Mouse (Mus musculus): ENCODE measurements around the gene Cwf19l1.
A peak's percentile ranks its signal among the peaks of the same experiment; 100 is the strongest.

Gene Cwf19l1

GRCm38 (mm10) chr19:44110356-44110755, 25.3 kb downstream of the Cwf19l1 start:
- DNase-seq: peak; percentile 91

GRCm38 (mm10) chr19:44108996-44109395, 26.7 kb downstream of the Cwf19l1 start:
- peak; percentile 85 for DNase-seq

GRCm38 (mm10) chr19:44107661-44108521, 27.8 kb downstream of the Cwf19l1 start:
- DNase-seq: no peak

- peak; percentile 97 for DNase-seq
These were observed 28.6 kb downstream of the Cwf19l1 start, which contains the start of gene Chuk for GRCm38 (mm10) chr19:44106831-44107660. Gene Chuk (minus strand): TSS chr19:44107480.

GRCm38 (mm10) chr19:44104393-44104792, 31.3 kb downstream of the Cwf19l1 start:
- DNase-seq: no peak

- no peak for DNase-seq
These were observed 32.7 kb downstream of the Cwf19l1 start for GRCm38 (mm10) chr19:44103001-44103400.

GRCm38 (mm10) chr19:44100840-44101239, 34.8 kb downstream of the Cwf19l1 start:
- DNase-seq: no peak

GRCm38 (mm10) chr19:44086278-44086677, 49.4 kb downstream of the Cwf19l1 start:
- DNase-seq: no peak

- DNase-seq: no peak
These were observed 54.8 kb downstream of the Cwf19l1 start for GRCm38 (mm10) chr19:44080920-44081319.

GRCm38 (mm10) chr19:44080023-44080422, 55.7 kb downstream of the Cwf19l1 start:
- no peak for DNase-seq

GRCm38 (mm10) chr19:44077024-44077423, 58.7 kb downstream of the Cwf19l1 start:
- no peak for DNase-seq

- DNase-seq: no peak
These were observed 59.2 kb downstream of the Cwf19l1 start for GRCm38 (mm10) chr19:44076457-44076856.

- DNase-seq: no peak
These were observed 60.7 kb downstream of the Cwf19l1 start for GRCm38 (mm10) chr19:44074986-44075385.

- no peak for DNase-seq
These were observed 64.5 kb downstream of the Cwf19l1 start for GRCm38 (mm10) chr19:44071166-44071565.

GRCm38 (mm10) chr19:44069914-44070232, 65.8 kb downstream of the Cwf19l1 start:
- DNase-seq: no peak

GRCm38 (mm10) chr19:44069121-44069913, 66.4 kb downstream of the Cwf19l1 start, which contains the start of gene Erlin1:
Gene Erlin1 (minus strand): TSS chr19:44069785.
- DNase-seq: peak; percentile 88

GRCm38 (mm10) chr19:44068232-44068631, 67.4 kb downstream of the Cwf19l1 start:
- DNase-seq: no peak

GRCm38 (mm10) chr19:44067323-44068049, 68.2 kb downstream of the Cwf19l1 start:
- peak; percentile 72 for DNase-seq

- peak; percentile 33 for DNase-seq
These were observed 70.9 kb downstream of the Cwf19l1 start for GRCm38 (mm10) chr19:44064734-44065133.

GRCm38 (mm10) chr19:44063773-44064172, 71.9 kb downstream of the Cwf19l1 start:
- peak; percentile 83 for DNase-seq

GRCm38 (mm10) chr19:44060226-44060625, 75.5 kb downstream of the Cwf19l1 start:
- DNase-seq: no peak

Measured in kidney, adult 9 months (tissue).